Mouse (Mus musculus) effector memory CD4-positive, alpha-beta T cell, adult 5 months (primary cell): Measurements from ENCODE around the gene Mpc1. TPM values are rescaled to one million over a fixed set of nuclear protein-coding genes. Genes with fewer than 3 reads are reported as not detected.

Experiments
- polyA plus RNA-seq: library from polyadenylated mRNA; unstranded; fragments of 100-300 nt; shearing (Covaris generic); gene quantifications from one replicate; pipeline ENCODE4 v1.2.1, GENCODE M21; 2017

Mpc1 gene
- polyA plus RNA-seq, result 140 TPM

DNA sequence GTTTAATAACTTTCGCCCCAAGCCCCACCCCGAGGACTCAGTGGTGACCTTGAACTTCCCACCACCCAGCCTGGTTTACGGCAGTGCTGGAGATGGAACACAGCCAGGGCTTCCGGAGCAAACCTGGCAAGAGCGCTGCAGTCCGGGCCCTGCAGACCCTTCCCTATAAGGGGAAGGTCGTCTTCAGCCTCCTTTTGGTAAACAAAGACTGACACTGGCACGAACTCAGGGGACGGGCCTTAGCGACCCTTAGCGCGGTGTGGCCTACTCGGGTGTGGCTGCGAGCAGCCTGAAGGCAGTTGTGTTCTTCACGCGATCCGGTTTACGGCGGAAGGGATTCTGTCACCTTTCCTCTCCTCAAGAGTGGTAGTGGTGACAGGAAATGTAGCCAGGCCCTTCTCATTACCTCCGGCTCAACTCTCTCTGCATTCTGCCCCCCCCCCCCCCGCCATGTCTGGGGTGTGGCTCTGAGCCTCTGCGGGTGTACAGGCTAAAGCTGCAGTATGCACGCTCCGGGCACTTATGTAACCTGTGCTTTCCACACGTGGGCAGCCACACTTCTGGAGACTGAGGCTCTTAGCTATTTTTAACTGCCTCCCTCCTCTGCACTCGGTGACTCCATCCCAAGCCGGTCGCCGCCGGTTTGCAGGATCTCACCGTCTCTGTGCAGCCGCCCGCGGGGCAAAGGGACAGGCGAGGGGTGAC, at the start of gene Mpc1:
Gene Mpc1 (plus strand): TSS at position 84 of the 705 bp plus-strand sequence.

DNA sequence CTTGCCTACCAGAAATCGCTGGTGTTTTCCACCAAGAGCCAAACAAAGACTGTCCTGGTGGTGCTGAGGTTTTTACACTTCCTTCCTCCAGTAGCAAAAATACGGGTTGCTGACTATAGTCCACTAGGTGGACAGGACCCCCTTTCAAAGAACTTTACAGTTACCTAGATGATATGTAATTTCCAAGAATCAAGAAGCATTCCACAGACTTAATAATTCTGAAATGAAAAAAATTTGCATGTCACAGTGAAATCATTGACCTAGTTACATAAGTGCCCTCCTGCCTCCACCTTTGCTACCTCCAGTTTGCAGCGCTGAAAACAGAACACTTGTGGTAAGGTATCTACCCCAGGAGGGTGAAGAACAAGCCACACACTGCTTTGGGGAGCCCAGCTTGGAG, 47.0 kb upstream of the Mpc1 start, which contains the start of gene Ccr6:
Gene Ccr6 (plus strand): TSS at position 301 of the 400 bp plus-strand sequence.

DNA sequence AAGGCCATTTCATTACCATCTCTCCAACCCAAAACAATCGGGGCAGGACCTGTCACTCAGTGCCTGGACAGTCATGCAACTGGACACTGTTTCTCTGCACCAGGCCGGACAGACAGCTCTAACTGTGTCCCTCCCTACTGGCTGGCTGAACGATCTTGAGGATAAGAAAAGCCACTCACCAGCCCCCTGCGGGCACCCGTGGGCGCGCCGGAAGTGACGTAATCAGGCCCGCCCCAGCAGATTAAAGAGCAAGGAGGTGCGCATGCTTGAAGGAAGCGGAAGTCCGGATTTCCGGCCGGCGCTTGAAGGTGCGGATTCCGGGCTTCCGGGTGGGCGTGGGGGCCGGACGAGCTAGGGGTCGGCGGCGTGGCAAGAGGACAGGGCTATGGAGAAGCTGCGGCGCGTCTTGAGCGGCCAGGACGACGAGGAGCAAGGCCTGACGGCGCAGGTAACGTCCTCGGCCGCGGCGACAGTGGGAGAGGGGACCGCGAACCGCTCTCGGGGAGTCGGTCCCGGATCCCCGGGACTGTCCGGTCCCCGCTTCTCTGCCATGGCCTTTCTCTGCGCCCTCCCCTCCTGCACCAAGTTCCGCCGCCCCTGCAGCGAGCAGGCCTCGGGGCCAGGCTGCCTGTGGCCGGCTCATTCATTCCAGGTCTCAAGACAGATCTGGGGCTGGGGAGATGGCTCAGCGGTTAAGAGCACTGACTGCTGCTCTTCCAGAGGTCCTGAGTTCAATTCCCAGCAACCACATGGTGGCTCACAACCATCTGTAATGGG, 28.3 kb downstream of the Mpc1 start, which contains the start of gene Sft2d1:
Gene Sft2d1 (plus strand): TSS at position 265 of the 777 bp plus-strand sequence.

DNA sequence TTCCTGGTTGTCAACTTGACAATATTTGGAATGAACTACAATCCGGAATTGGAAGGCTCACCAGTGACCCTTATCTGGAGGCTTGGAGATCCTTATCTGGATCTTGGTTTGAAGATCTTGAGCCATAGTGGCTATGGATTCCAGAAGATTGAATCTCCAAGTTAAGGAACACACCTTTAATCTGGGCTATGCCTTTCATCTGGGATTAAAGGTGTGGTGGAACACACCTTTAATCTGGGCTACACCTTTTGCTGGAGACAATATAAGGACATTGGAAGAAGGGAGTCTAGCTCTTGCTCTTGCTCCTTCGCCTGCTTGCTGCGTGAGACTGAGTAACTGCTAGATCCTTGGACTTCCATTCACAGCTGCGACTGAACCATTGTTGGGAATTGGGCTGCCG, 54.5 kb downstream of the Mpc1 start, which contains the start of gene Prr18:
Gene Prr18 (plus strand): TSS at position 301 of the 400 bp plus-strand sequence.

Other genes starting within 250 kb of the Mpc1 start
- gene Gm49673, start 135.1 kb upstream of the Mpc1 start, polyA plus RNA-seq, result 0.44 TPM
- gene Rnaset2a, start 134.8 kb upstream of the Mpc1 start, polyA plus RNA-seq, result 45.6 TPM
- gene Fgfr1op, start 117.4 kb upstream of the Mpc1 start, polyA plus RNA-seq, result 25.5 TPM
- 6.0 TPM for gene Ccr6, start 46.9 kb upstream of the Mpc1 start, polyA plus RNA-seq
- gene Sft2d1, start 28.2 kb downstream of the Mpc1 start, polyA plus RNA-seq, result 175 TPM
- 0.15 TPM for gene Prr18, start 54.6 kb downstream of the Mpc1 start, polyA plus RNA-seq
- gene T2, start 73.1 kb downstream of the Mpc1 start, polyA plus RNA-seq, result 0.46 TPM
- not detected for gene T, start 151.5 kb downstream of the Mpc1 start, polyA plus RNA-seq
- gene Pde10a, start 242.5 kb downstream of the Mpc1 start, polyA plus RNA-seq, result not detected